Mouse (Mus musculus) kidney, embryonic 14.5 days (tissue): ENCODE measurements around the gene Sgpp1. TPM values are rescaled to one million over a fixed set of nuclear protein-coding genes. Genes with fewer than 3 reads are reported as not detected.
"Not testable (repeated sequence)": the region's sequence is repeated elsewhere in the genome, so short reads cannot be mapped to it uniquely, and the experiment has no call there.

Source experiments
- ATAC-seq: fragments of 200-750 bp; cut with Nextera tagmentation; 2 replicates; pipeline ENCODE4 v1.8.0; 2017; ENCODE audit warnings: moderate number of reproducible peaks, mild to moderate bottlenecking, moderate TSS enrichment, moderate library complexity; ENCODE audit not compliant: low FRiP score, low TSS enrichment
- H3K27ac ChIP-seq: fragments of 300-500 bp; sonication (generic); 2 replicates; pipeline ENCODE4 v1.5.1; 2014; ENCODE audit warnings: low read depth, mild to moderate bottlenecking, low read length, moderate library complexity, mixed read lengths
- H3K27me3 ChIP-seq: fragments of 300-500 bp; sonication (generic); 2 replicates; pipeline ENCODE4 v1.6.1; 2014; ENCODE audit warnings: mild to moderate bottlenecking, low read length; ENCODE audit not compliant: control insufficient read depth, insufficient read depth
- H3K36me3 ChIP-seq: fragments of 300-500 bp; sonication (generic); 2 replicates; pipeline ENCODE4 v1.6.1; 2014; ENCODE audit warnings: low read length, mixed read lengths; ENCODE audit not compliant: control insufficient read depth, insufficient read depth
- H3K4me1 ChIP-seq: fragments of 300-500 bp; sonication (generic); 2 replicates; pipeline ENCODE4 v1.6.1; 2014; ENCODE audit warnings: low read length, mixed read lengths; ENCODE audit not compliant: control insufficient read depth, insufficient read depth
- H3K4me2 ChIP-seq: fragments of 300-500 bp; sonication (generic); replicated peaks from 2 replicates; pipeline ENCODE4 v1.6.1; 2014; ENCODE audit warnings: low read depth, mild to moderate bottlenecking, low read length
- H3K4me3 ChIP-seq: fragments of 300-500 bp; sonication (generic); 2 replicates; pipeline ENCODE4 v1.5.1; 2014; ENCODE audit warnings: mild to moderate bottlenecking, low read length
- H3K9ac ChIP-seq: fragments of 300-500 bp; sonication (generic); 2 replicates; pipeline ENCODE4 v1.6.1; 2014; ENCODE audit warnings: low read depth, mild to moderate bottlenecking, low read length, moderate library complexity
- H3K9me3 ChIP-seq: fragments of 300-500 bp; sonication (generic); 2 replicates; pipeline ENCODE4 v1.6.1; 2016; ENCODE audit warnings: low read length; ENCODE audit not compliant: control insufficient read depth
- WGBS: fragments of 180-500 bp; shearing (Covaris S2); extraction: QIAGEN DNeasy Blood & Tissue Kit; methylation state at CpG from one replicate; pipeline ENCODE4 v1.1.7; 2014; 5-methylcytosine and 5-hydroxymethylcytosine counted together
- polyA plus RNA-seq: library from polyadenylated mRNA; unstranded; fragments of >200 nt; fragmentation: Nextera tagmentation; extraction: Ambion mirVana; gene quantifications from 2 replicates; pipeline ENCODE4 v1.2.1, GENCODE M21; 2014

Gene Sgpp1
- polyA plus RNA-seq, 1 experiment from 2014 or later: 14.5 TPM

DNA sequence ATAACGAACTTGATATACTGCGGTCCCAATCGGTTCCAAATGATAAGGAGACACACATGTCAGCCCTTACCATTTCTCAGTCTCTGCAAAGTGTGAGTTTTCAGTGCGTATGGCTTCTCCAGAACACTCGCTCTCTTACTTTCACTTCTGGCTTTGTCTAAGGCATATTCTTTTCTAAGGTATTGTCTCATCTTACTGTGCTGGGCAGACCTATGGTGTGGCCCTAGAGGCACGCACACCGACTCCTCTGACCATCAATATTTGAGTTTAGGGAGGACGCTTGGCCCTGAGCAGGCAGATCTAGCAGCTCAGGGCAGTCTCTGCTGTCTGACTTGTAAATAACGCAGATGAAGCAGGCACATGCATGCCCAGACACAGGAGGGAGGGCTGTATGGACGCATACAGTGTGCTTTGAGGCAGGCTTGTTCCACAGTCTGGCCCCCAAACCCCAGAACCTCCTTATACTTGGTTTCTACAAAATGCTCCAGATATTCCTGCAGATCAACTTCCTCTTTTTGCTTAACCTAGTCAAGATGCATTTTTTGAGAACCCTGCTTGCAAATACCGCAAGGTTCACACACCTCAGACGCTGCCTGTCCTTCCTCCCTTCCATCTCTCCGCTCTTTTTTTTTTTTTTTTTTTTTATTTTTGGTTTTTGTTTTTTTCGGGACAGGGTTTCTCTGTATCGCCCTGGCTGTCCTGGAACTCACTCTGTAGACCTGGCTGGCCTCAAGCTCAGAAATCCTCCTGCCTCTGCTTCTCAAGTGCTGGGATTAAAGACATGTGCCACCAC lies 8.0 kb downstream of the Sgpp1 start:
- no peak for ATAC-seq
- Histone ChIP-seq H3K27me3 (no peaks in the 10 kb centered on the region), H3K36me3 (no peaks in the 10 kb centered on the region), H3K9me3 (no peaks in the 10 kb centered on the region), H3K4me3 (no peak overlapping the region), H3K4me1 (no peaks in the 10 kb centered on the region), H3K4me2 (no peak overlapping the region), H3K9ac (no peak overlapping the region), H3K27ac (no peak overlapping the region)
- 93% methylated on average over 15 of the region's 15 CpGs for WGBS

DNA sequence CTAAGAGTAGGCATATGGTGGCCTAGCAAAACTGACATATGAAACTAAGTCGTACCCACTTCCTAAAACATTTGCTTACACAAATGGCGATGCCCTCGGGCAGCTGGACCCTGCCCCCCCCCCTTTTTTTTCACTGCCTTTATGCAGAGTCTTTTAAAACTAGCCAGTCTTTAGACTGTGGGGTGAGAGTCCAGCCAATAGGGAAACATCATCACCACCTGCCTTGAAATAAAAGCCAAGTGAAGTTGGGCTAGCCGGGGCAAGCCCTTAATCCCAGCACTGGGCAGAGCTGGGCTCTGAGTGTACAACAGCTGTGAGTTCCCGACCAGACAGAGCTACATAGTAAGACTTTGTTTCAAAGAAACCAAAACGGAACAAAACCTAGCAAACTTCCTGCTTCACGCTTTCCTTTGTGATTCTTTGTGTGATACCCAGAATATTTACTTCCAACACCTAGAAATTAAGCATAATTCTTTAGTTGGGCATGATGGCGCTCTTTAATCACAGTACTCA lies 9.1 kb downstream of the Sgpp1 start:
- Histone ChIP-seq H3K36me3 (no peaks in the 10 kb centered on the region), H3K4me2 (no peak overlapping the region), H3K4me3 (no peak overlapping the region), H3K4me1 (no peaks in the 10 kb centered on the region), H3K9me3 (no peaks in the 10 kb centered on the region), H3K9ac (no peak overlapping the region), H3K27me3 (no peaks in the 10 kb centered on the region), H3K27ac (no peak overlapping the region)
- 85% methylated on average over 8 of the region's 8 CpGs for WGBS
- no peak for ATAC-seq

DNA sequence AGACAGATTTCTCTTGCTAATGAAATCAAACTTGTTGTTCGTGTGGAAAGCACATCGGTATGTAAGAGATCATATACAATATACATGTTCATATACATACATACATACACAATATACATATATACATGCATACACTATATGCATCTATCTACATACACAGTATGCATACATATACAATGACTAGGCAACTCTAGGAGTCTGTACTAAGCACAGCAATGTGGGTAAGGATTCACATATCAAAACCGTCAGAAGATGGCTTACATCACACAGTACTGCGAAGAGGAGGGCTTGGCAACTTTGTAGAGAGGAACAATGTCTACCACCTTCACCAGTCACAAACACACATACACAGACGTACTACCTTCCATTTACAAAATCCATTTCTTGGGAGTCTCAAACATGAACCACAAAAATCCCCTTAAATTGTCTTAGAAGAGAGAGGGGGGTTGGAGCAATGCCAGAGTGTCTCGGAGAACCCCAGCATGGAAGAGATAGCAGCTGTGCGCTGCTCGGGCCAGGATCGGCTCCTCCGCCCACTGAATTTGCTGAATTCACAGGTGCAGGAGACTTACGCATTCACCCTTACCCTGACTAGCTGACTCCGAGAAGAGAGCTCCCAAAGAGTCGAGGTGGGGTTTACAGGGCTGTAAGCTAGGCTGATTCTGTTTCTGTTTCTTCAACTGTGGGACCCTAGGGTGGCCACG lies 10.8 kb downstream of the Sgpp1 start:
- 0 out of 2 replicates have a peak, but pooled peaks cover 3% of the 10 kb centered on the region for H3K4me1 ChIP-seq
- no peaks in the 10 kb centered on the region for H3K36me3 ChIP-seq
- H3K27ac ChIP-seq: no peak overlapping the region
- no peak overlapping the region for H3K4me3 ChIP-seq
- H3K9ac ChIP-seq: no peak overlapping the region
- H3K9me3 ChIP-seq: no peaks in the 10 kb centered on the region
- no peak for ATAC-seq
- 94% methylated on average over 14 of the region's 14 CpGs for WGBS
- no peaks in the 10 kb centered on the region for H3K27me3 ChIP-seq
- no peak overlapping the region for H3K4me2 ChIP-seq

DNA sequence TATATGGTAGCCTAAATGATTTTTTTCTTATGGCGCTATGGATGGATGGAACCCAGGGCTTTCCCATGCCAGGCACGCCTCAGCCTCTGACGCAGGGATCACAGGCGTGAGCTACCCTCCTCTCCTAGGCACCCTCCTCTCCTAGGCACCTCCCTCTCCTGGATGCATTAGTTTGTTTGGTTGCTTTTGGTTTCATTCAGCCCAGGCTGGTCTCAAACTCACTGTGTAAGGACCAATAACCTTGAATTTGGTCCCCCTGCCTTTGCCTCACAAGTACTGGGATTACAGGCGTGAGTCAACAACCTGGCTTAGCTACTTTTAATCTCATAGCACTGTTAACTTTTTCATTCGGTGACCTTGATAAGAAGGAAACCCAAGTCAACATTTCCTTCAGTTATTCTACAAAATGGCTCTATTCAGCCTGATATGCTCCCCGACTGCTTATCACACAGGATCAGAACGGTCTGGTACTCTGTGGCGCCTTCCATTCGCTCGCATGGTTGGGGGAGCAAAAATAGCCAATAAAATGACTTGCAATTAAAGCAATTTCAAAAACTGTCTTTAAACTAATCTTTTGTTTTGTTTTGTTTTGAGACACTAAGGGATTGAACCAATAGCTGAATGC lies 11.6 kb downstream of the Sgpp1 start:
- ATAC-seq: no peak
- Histone ChIP-seq H3K4me2 (no peak overlapping the region), H3K27me3 (no peaks in the 10 kb centered on the region), H3K9ac (no peak overlapping the region), H3K4me3 (no peak overlapping the region), H3K36me3 (no peaks in the 10 kb centered on the region), H3K4me1 (0 out of 2 replicates have a peak, but pooled peaks cover 3% of the 10 kb centered on the region), H3K9me3 (no peaks in the 10 kb centered on the region), H3K27ac (no peak overlapping the region)
- WGBS: 86% methylated on average over 11 of the region's 11 CpGs

DNA sequence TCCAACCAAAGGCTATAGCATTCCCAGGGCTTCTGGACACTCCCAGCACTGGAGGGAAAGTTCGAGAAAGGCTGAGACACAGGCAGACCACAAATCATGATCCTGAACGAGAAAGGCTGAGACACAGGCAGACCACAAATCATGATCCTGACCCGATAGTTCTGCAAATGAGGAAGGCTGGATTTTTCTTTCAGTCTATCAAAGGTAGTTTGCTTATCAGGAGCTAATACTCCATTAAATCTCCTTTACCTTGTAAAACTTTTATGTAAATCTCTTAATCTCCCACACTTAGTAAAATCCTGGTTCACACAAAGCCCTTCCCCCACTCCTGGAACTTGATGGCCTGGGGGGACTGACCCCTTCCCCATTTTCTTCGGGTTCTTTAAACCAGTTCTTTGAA lies 13.6 kb downstream of the Sgpp1 start:
- no peak for ATAC-seq
- Histone ChIP-seq H3K36me3 (peaks cover 3% of the 10 kb centered on the region; the same call in 1 of the 2 replicates), H3K27ac (no peak overlapping the region), H3K9me3 (no peaks in the 10 kb centered on the region), H3K4me3 (no peak overlapping the region), H3K4me2 (no peak overlapping the region), H3K4me1 (0 out of 2 replicates have a peak, but pooled peaks cover 3% of the 10 kb centered on the region), H3K27me3 (no peaks in the 10 kb centered on the region), H3K9ac (no peak overlapping the region)
- WGBS: 16% methylated on average over 4 of the region's 4 CpGs

DNA sequence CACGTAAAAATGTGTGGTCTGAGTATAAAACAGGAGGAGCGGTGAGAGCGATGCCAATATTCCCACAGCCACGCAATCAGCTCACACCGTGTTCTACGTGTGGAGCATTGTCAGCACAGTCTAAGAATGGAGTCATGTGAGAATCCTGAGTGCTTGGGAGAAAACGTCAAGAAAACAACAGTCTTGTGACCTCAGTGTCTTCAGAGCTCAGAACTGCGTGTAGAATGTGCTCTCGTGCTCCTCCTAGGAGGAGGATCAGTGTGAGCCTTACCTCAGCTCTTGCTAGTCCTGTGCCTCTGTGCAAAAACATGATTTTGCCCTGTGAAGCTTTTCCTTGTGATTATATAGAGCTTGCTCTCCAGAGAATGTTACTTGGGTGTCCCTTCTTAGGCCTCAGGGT lies 14.5 kb downstream of the Sgpp1 start:
- H3K4me2 ChIP-seq: no peak overlapping the region
- H3K4me1 ChIP-seq: 0 out of 2 replicates have a peak, but pooled peaks cover 3% of the 10 kb centered on the region
- H3K36me3 ChIP-seq: peaks cover 5% of the 10 kb centered on the region; the same call in 1 of the 2 replicates
- no peak overlapping the region for H3K4me3 ChIP-seq
- WGBS: 60% methylated on average over 9 of the region's 9 CpGs
- ATAC-seq: no peak
- no peaks in the 10 kb centered on the region for H3K9me3 ChIP-seq
- no peak overlapping the region for H3K9ac ChIP-seq
- H3K27ac ChIP-seq: no peak overlapping the region
- no peaks in the 10 kb centered on the region for H3K27me3 ChIP-seq

DNA sequence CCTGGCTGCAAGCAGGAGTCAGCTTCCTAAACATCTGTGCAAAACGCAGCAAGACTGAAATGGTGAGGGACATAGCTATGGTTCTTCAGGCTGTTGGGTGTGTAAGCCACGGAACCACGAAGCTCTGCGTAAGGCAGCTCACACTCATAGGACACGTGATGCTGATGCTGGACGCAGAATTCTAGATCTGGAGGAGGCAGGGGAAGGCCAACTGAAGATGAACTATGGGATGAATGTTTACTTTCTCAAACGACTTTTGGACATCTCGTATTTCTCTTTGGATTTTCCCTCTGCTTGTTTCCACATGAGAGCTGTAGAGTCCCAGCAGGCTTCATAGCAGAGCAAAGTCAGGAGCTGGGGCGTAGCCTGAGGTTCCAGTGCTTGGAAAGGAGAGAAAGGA lies 21.9 kb downstream of the Sgpp1 start:
- no peak for ATAC-seq
- no peaks in the 10 kb centered on the region for H3K9me3 ChIP-seq
- no peaks in the 10 kb centered on the region for H3K4me1 ChIP-seq
- H3K27me3 ChIP-seq: no peaks in the 10 kb centered on the region
- 62% methylated on average over 9 of the region's 9 CpGs for WGBS
- H3K36me3 ChIP-seq: 0 out of 2 replicates have a peak, but pooled peaks cover 3% of the 10 kb centered on the region
- no peak overlapping the region for H3K9ac ChIP-seq
- no peak overlapping the region for H3K4me3 ChIP-seq
- no peak overlapping the region for H3K27ac ChIP-seq
- H3K4me2 ChIP-seq: no peak overlapping the region

DNA sequence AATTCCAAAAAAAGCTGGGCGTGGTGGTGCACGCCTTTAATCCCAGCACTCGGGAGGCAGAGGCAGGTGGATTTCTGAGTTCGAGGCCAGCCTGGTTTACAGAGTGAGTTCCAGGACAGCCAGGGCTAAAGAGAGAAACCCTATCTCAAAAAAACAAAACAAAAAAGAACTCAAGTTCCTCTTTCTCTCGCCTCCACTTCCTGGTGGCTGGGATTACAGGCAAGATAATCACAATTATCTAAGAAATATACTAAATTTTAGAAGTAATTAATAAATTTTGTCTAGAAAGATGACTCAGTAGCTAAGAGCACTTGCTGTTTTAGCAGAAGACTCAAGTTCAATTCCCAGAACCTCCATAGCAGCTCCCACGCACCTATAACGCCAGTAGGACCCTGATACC lies 22.6 kb downstream of the Sgpp1 start:
- H3K9me3 ChIP-seq, H3K36me3 ChIP-seq, H3K4me3 ChIP-seq, H3K4me1 ChIP-seq, H3K4me2 ChIP-seq, H3K9ac ChIP-seq, ATAC-seq, H3K27ac ChIP-seq, H3K27me3 ChIP-seq: not testable (repeated sequence)
- 87% methylated on average over 7 of the region's 7 CpGs for WGBS
